Mouse (Mus musculus) 3134 (cell line): Measurements from ENCODE around the gene Bnc2.

Experiments used
- DNase-seq: peaks from one replicate; pipeline ENCODE4 v3.0.0-alpha.2; 2011; ENCODE audit warnings: low spot score; ENCODE audit not compliant: insufficient read length; ENCODE audit errors: extremely low read depth

Bnc2 gene

GRCm38 (mm10) chr4:84675171-84675973 is at the start of gene Bnc2:
TSS of gene Bnc2 (minus strand) at chr4:84675275.
- peak; percentile 23 for DNase-seq

GRCm38 (mm10) chr4:84707961-84708360 is 32.9 kb upstream of the Bnc2 start:
- DNase-seq = no peak

- no peak for DNase-seq
Observed at GRCm38 (mm10) chr4:84685521-84686366, 10.7 kb upstream of the Bnc2 start.

GRCm38 (mm10) chr4:84685009-84685408 is 9.9 kb upstream of the Bnc2 start:
- no peak for DNase-seq

GRCm38 (mm10) chr4:84675974-84676315 is 870 bp upstream of the Bnc2 start:
- DNase-seq = no peak

DNA sequence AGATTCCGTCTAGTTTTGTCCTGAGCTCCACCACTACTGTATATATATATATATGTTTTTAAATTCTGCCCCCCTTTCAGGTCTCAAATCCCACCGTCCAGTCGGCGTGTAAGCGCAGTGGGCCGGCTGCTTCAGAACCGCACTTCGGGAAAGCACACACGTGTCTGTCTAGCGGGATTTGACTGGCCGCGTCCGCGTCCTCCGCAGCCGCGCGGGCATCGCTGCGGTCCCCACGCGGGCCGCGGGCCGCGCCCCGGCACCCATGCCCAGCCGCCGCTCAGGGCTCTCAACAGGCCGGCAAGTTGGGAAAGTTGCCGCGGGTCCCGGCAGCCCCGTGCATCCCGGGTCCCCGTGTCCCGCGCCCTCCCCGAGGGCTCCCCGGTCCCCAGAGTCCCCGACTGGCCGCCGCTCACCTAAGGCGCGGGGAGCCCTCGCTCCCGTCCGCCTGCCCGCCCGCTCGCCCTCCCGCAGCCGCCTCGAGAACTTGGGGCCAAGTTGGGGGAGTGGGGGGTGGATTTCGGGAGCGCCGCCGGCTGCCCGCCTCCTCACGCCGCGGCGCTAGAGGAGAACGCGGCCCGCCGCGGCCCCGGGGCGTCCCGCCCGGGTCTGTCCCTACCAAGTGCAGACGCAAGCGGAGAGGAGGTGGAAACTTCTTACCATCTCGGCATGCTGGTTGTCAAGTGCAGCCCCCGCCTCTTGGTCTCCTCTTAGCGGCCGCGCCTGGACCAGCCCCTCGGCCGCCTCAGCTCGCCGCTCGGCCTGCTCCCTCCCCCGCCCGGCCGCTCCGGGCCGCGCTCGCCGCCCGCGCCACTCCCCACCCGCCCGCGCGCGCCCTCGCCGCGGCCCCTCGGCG is 531 bp downstream of the Bnc2 start:
- DNase-seq = no peak

GRCm38 (mm10) chr4:84673681-84674307 is 1.3 kb downstream of the Bnc2 start:
- no peak for DNase-seq

DNA sequence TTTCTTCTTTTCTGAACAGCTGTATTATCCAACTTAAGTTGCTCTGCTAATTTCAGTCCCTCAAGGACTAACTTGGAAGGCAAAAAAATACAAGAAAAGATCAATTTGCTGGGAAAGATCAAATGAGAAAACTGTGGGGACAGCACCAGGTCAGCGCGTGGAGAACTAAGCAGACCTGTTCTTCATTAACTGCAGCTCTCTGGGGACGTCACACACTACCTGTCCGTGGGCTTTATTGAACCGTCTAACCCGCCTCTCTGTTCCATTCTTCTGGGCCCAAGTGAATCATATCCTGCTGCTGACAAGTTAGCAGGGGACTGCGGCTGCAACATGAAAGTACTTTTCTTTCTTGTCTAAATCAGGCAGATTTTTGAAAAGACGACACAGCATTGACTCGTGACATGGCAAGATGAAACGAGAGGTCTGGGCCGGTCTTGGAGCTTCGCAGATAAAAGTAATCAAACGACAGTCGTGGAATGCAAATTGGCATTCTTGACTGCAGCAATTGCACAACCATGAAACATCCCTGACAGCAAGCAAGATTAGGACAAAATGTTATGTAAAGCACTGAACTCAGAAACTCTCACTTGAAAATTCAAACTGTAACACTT is 2.8 kb downstream of the Bnc2 start:
- no peak for DNase-seq

- DNase-seq = no peak
Observed at GRCm38 (mm10) chr4:84670996-84671395, 4.1 kb downstream of the Bnc2 start.

- no peak for DNase-seq
Observed at GRCm38 (mm10) chr4:84669650-84670049, 5.4 kb downstream of the Bnc2 start.

- DNase-seq = no peak
Observed at GRCm38 (mm10) chr4:84668949-84669605, 6.0 kb downstream of the Bnc2 start.

- no peak for DNase-seq
Observed at GRCm38 (mm10) chr4:84668226-84668625, 6.8 kb downstream of the Bnc2 start.

- no peak for DNase-seq
Observed at GRCm38 (mm10) chr4:84662228-84663065, 12.6 kb downstream of the Bnc2 start.

GRCm38 (mm10) chr4:84661341-84661740 is 13.7 kb downstream of the Bnc2 start:
- DNase-seq = no peak

GRCm38 (mm10) chr4:84651786-84652185 is 23.3 kb downstream of the Bnc2 start:
- DNase-seq = no peak

DNA sequence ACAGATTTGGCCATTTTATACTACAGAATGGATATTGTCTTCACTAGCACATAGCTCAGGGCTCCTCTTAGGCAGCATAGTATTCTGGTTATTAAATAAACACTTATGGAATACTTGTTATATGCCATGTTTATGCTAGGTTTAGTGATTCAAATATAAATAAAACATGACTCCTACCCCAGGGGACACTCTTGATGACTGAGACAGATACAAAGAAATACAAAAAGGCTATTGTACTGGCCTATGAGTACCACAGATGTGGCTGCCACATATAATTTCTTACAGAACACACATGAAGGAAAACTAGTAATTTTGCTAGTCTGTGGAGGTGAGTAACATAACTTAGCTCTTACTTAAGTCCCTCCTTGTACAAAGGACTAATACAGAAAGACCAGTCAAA is 28.5 kb downstream of the Bnc2 start:
- no peak for DNase-seq

DNA sequence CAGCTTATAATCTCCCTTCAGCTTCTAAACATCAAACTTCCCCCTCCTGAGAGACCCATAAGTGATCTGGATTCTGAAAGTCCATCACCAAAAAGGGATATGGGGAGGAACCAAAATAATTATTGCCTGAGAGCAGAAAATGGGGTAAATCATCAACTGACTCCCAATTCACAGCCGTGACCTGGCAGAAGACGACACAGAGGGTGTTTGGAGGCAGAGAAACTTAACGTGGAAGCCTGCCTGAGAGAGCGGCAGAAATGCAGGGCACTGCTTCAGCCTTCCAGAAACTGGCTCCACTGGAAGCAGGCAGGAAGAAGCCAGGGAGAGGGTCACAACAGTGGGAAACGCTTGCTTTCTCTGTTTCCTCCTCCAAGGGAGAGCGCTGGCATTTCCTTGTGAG is 35.9 kb downstream of the Bnc2 start:
- DNase-seq = no peak

GRCm38 (mm10) chr4:84637641-84638040 is 37.4 kb downstream of the Bnc2 start:
- DNase-seq = peak; percentile 37

GRCm38 (mm10) chr4:84634751-84635150 is 40.3 kb downstream of the Bnc2 start:
- DNase-seq = no peak
